Mouse (Mus musculus) G1E (cell line): ENCODE results near the gene Ccnk.

Experiments used
- CTCF ChIP-seq: IDR thresholded peaks from 2 replicates; pipeline ENCODE4 v1.5.1; 2012; ENCODE audit warnings: low read depth, low read length, inconsistent platforms, mixed read lengths
- GATA1 ChIP-seq: IDR thresholded peaks from 2 replicates; pipeline ENCODE4 v1.6.1; 2012; ENCODE audit warnings: borderline replicate concordance, low read length, inconsistent platforms, mixed read lengths
- TAL1 ChIP-seq: conservative IDR thresholded peaks from 2 replicates; pipeline ENCODE4 v1.6.1; 2012; ENCODE audit warnings: low read depth, low read length, inconsistent platforms, mixed read lengths

GRCm38 (mm10) chr12:108143624-108144498 is 35.5 kb upstream of the Ccnk start:
- TF ChIP-seq CTCF (no peak), GATA1 (no peak), TAL1 (no peak)
